Mouse (Mus musculus) layer of hippocampus, adult 11-12 months (tissue): ENCODE measurements around the gene Vrtn.

Experiments used
- DNase-seq: peaks from one replicate; pipeline ENCODE4 v3.0.0; 2022; ENCODE audit warnings: low spot score

Gene Vrtn

DNA sequence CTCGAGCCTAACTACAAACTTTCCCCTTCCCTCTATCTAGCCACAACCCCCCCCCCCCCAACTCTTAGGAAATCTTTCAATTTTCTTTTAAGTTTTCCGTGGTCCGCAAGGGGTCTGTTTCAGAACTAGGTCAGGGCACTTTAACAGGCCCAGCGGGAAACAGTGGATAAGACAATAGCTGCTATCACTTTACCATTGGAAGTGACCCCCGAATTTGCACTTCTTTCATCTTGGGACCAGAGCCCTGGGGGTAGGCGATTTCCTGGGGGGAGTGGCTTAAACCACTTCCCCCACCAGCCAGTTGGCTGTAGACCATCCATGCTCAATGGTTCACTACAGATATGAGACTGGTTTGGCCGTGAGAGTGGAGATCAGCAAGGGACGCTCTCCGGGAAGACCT lies at the start of gene Vrtn:
TSS of gene Vrtn (plus strand) at position 366 of the 400 bp plus-strand sequence.
- DNase-seq = no peak

GRCm38 (mm10) chr12:84598324-84598723 lies 42.5 kb upstream of the Vrtn start:
- DNase-seq = no peak

- no peak for DNase-seq
These were observed 36.8 kb upstream of the Vrtn start for GRCm38 (mm10) chr12:84604001-84604400.

- no peak for DNase-seq
These were observed 35.0 kb upstream of the Vrtn start for GRCm38 (mm10) chr12:84605860-84606259.

GRCm38 (mm10) chr12:84611718-84612117 lies 29.1 kb upstream of the Vrtn start:
- DNase-seq = no peak

GRCm38 (mm10) chr12:84612518-84612917 lies 28.3 kb upstream of the Vrtn start:
- DNase-seq = no peak

DNA sequence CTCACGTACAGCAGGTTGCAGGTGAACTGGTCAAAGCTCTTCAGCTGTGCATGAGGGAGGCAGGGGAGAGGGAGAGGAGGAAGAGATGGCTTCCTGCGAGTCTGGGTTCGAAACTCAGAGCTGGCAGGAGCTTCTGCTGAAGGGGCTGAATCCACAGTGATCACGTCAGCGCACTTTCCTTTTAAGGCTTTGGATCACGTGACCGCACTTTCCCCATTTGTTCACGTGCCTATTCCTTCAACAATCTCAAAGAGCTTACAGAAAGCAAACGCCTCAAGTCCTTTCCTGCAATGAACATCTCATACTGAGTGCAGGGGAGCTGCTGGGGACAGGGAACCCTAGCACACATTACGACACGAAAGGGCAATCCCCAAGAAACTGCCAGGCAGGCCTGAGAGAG lies 26.8 kb upstream of the Vrtn start:
- no peak for DNase-seq

DNA sequence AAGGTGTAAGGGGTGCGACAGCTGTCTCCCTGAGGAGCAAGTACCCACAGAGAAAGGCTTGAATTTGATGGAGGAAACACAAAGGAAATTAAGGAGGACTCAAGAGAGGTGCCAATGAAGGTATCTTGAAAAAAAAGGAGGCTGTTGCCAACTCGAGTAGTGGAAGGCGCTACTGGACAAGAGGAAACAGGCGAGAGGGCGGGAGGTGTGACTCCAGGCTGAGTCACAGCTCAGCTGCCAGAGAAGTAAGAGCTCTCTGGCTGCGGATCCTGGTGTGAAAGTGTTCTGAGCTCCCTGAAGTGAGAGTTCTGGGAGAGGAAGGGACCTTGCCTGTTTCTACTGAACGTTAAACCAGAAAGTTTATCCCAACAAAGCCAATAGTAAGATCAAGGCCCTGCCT lies 26.3 kb upstream of the Vrtn start:
- DNase-seq = no peak

GRCm38 (mm10) chr12:84616977-84617630 lies 23.7 kb upstream of the Vrtn start, which contains the start of gene Abcd4:
Abcd4 (minus strand) TSS chr12:84617413.
- DNase-seq = peak; percentile 94

- DNase-seq = no peak
These were observed 23.2 kb upstream of the Vrtn start for GRCm38 (mm10) chr12:84617663-84618062.

GRCm38 (mm10) chr12:84620975-84621374 lies 19.8 kb upstream of the Vrtn start:
- DNase-seq = no peak

DNA sequence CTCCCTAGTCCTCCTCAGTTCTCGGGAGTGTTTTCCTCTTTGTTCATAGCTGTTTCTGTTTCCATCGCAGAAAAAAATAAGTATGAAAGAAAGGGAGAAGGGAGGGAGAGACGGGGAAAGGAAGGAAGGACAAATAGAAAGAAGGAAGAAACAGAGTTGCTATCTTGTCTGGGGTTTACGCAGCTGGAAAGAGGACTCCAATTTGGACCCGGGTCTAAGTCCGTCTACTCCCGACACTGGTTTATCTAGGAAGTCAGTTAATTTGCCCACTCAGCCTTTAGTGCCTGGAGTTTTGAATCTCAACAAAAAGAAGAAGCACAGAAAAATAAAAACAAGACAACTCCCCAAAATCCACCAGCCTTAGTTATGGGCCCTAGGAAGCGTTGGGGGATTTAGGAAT lies 16.2 kb upstream of the Vrtn start:
- no peak for DNase-seq

DNA sequence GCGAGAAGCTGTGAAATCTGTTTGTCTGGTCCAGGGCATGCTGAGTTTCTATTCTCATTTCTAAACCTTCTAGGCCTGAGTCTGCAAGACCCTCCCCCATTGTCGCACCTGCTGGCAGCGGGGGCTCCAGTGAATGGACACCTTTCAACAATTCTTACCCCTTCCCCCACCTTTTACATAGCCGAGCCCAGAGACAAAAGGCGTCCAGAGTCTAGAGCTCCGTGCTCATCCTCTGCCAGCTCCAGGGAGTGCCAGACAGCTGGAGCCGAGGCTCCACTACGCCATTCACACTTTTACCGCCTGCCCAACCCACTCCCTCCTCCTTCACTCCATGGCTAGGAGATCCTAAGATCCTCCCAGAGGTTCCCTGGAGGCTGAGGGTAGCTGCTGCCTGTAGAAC lies 15.7 kb upstream of the Vrtn start:
- DNase-seq = no peak

DNA sequence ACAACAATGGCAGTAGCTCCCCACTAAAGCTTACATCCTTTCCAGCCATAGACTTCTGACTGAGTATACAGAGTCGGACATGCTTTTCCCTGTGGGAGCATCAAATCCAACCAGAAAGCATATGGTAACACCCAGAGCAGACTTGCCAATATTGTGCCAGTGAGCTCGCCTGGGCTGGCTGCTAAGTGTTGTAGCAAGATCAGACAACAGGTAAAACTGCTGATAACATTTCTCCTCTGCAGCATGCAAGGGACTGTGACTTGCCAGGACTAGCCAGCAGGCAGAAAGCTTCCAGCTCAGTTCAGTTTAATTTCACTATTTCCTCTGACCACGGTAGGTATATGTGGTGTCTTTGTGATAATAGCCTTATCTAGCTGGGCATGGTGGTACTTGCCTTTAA lies 9.0 kb upstream of the Vrtn start:
- no peak for DNase-seq

GRCm38 (mm10) chr12:84640253-84640652 lies 566 bp upstream of the Vrtn start:
- no peak for DNase-seq

DNA sequence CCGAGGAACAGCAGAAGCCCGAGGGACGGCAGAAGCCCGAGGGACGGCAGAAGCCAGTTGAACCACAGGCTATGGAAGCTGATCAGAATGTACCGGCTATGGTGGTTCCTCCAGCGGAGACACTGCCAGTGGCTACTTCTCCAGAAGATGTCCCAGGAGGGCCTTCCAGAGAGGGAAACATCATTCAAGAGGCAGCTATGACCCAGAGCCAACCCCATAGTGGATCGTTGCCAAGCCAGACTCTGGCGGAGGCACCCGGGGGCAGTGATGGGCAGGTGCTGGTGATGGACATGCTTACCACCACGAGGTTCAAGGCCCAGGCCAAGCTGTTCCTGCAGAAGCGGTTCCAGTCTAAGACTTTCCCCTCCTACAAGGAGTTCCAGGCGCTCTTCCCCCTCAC lies 9.4 kb downstream of the Vrtn start:
- DNase-seq = no peak

GRCm38 (mm10) chr12:84653912-84654311 lies 13.1 kb downstream of the Vrtn start:
- peak; percentile 63 for DNase-seq

DNA sequence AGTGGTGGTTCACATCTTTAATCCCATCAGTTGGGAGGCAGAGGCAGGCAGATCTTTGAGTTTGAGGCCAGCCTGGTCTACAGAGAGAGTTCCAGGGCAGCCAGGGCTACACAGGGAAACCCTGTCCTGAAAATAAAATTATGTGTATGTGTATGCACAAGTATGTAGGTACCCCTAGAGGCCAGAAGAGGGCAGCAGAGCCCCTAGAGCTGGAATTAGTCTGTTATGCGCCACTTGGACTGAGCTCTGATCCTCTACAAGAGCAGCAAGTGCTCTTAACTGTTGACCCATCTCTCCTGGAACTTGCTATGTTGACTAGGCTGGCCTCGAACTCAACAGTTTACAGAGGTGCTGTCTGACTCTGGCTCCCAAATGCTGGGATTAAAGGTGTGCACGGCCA lies 29.7 kb downstream of the Vrtn start:
- no peak for DNase-seq

DNA sequence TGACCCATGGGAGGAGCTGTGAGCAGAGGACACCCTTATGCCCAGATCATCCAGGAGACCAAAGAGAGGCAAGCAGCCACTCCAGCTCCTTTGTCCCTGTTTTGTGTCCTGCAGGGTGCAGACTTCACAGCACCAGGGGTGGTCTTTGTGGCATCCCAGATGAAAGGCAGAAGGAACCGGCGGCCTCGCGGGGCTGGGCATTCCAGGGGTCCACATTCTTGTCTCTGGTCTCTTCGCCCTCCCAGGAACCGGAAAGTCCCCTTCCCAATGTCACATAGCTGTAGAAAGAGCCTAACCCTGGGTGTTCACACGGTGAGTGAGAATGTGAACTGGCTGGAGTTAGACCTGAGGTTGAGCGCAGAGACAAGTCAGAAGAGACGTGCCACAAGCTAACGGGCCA lies 30.8 kb downstream of the Vrtn start:
- no peak for DNase-seq

DNA sequence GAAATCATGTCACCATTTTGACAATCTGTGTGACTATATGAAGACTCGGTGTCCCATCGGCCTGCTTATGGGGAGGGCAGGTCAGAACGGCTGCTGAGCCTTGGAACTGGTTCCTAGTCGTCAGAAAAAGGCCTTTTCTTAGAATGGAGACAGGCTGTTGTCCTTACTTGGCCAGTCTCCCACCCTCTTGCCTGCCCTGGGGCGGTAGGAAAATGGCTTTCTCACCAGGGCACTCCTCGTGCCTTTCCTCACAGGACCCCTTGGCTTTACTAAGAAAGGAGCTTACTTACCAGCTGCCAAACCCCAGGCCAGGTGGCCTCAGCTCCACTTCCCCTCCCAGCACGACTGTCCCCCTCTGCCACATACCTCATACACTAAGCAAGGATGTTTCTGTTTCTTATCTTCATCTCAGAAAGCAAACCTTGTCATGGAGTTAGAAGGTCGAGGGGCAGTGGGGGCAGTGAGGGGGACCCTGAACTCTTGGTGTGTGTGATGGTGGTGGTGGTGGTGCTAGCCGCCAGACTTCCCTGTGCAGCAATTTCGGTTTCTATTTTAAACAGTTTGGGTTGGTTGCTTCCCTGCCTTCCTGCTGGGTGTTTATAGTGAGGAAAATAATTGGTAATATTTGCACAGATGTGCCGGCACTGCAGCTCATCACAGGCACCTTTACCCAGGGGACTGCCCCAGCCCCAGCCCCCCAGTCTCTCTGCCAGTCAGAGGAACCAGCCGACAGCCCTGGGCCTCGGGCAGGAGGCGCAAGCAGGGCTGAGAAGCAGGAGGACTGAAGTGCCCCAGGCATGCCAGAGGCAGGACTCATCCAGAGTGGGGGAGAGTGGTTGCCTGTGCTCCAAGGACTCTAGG lies 34.1 kb downstream of the Vrtn start:
- peak; percentile 7 for DNase-seq

DNA sequence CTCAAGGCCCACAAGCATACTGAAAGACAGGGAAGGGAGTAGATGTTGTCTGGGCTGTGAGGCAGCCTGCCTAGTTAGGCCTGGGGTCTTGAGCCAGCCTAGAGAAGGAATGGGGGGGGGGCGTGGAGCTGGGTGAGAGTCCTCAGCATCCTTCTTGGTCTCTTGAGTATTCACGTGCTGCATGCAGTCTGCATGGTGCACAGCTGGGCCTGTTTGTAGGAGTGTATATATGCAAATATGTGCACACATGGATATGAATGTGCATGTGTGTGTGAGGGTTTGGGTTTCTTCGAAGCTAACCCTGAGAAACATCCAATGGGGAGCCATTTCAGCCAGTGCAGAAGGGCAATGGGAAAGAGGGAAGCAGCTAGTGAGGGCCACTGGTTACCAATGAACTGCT lies 35.2 kb downstream of the Vrtn start:
- no peak for DNase-seq

GRCm38 (mm10) chr12:84684569-84684968 lies 43.8 kb downstream of the Vrtn start:
- no peak for DNase-seq

GRCm38 (mm10) chr12:84686176-84686575 lies 45.4 kb downstream of the Vrtn start:
- no peak for DNase-seq

GRCm38 (mm10) chr12:84687531-84687930 lies 46.7 kb downstream of the Vrtn start:
- DNase-seq = no peak
